Mouse (Mus musculus): ENCODE measurements around the gene Gstt4. TPM values are rescaled to one million over a fixed set of nuclear protein-coding genes. Genes with fewer than 3 reads are reported as not detected.

Gstt4 gene
- polyA plus RNA-seq, 1 experiment from 2014 or later, result not detected

- no peak overlapping the region for H3K4me2 ChIP-seq (replicated peaks; ENCODE audit: low read depth, low read length)
- H3K9me3 ChIP-seq (ENCODE audit: control insufficient read depth, low read length), result no peaks in the 10 kb centered on the region
- H3K9ac ChIP-seq (ENCODE audit: low read depth, low read length), result no peak overlapping the region
- no peak for DNase-seq (ENCODE audit: low spot score)
- no peak overlapping the region for H3K27ac ChIP-seq (ENCODE audit: low read depth, low read length)
- ATAC-seq (ENCODE audit: low FRiP score), result no peak
- no peaks in the 10 kb centered on the region for H3K36me3 ChIP-seq (ENCODE audit: control insufficient read depth, insufficient read depth, low read length)
- H3K27me3 ChIP-seq (ENCODE audit: control insufficient read depth, insufficient read depth, low read length), result no peaks in the 10 kb centered on the region
- no peak overlapping the region for H3K4me3 ChIP-seq (ENCODE audit: low read depth, low read length)
- 91% methylated on average over 15 of the region's 15 CpGs for WGBS
- H3K4me1 ChIP-seq (replicated peaks; ENCODE audit: control insufficient read depth, insufficient read depth, low read length), result no peaks in the 10 kb centered on the region; the same call in 1 of the 2 replicates
Observed at GRCm38 (mm10) chr10:75855416-75855981, 33.2 kb upstream of the Gstt4 start.

GRCm38 (mm10) chr10:75854791-75855190 lies 32.4 kb upstream of the Gstt4 start:
- ATAC-seq (ENCODE audit: low FRiP score) (no peak), DNase-seq (ENCODE audit: low spot score) (no peak)
- Histone ChIP-seq H3K27me3 (ENCODE audit: control insufficient read depth, insufficient read depth, low read length) (no peaks in the 10 kb centered on the region), H3K9me3 (ENCODE audit: control insufficient read depth, low read length) (no peaks in the 10 kb centered on the region), H3K27ac (ENCODE audit: low read depth, low read length) (no peak overlapping the region), H3K4me1 (replicated peaks; ENCODE audit: control insufficient read depth, insufficient read depth, low read length) (no peaks in the 10 kb centered on the region; the same call in 1 of the 2 replicates), H3K9ac (ENCODE audit: low read depth, low read length) (no peak overlapping the region), H3K4me3 (ENCODE audit: low read depth, low read length) (no peak overlapping the region), H3K36me3 (ENCODE audit: control insufficient read depth, insufficient read depth, low read length) (no peaks in the 10 kb centered on the region), H3K4me2 (replicated peaks; ENCODE audit: low read depth, low read length) (no peak overlapping the region)
- WGBS, result 84% methylated on average over 6 of the region's 6 CpGs

- no peaks in the 10 kb centered on the region for H3K27me3 ChIP-seq (ENCODE audit: control insufficient read depth, insufficient read depth, low read length)
- DNase-seq (ENCODE audit: low spot score) (no peak), ATAC-seq (ENCODE audit: low FRiP score) (0 out of 2 replicates have a peak, but pooled peaks have one; percentile 4)
- H3K27ac ChIP-seq (ENCODE audit: low read depth, low read length), result no peak overlapping the region
- no peaks in the 10 kb centered on the region for H3K9me3 ChIP-seq (ENCODE audit: control insufficient read depth, low read length)
- no peak overlapping the region for H3K4me3 ChIP-seq (ENCODE audit: low read depth, low read length)
- WGBS, result 55% methylated on average over 5 of the region's 5 CpGs
- no peak overlapping the region for H3K4me2 ChIP-seq (replicated peaks; ENCODE audit: low read depth, low read length)
- no peaks in the 10 kb centered on the region; the same call in 1 of the 2 replicates for H3K4me1 ChIP-seq (replicated peaks; ENCODE audit: control insufficient read depth, insufficient read depth, low read length)
- H3K9ac ChIP-seq (ENCODE audit: low read depth, low read length), result no peak overlapping the region
- no peaks in the 10 kb centered on the region for H3K36me3 ChIP-seq (ENCODE audit: control insufficient read depth, insufficient read depth, low read length)
Observed at GRCm38 (mm10) chr10:75854096-75854495, 31.8 kb upstream of the Gstt4 start.

GRCm38 (mm10) chr10:75853452-75853851 lies 31.1 kb upstream of the Gstt4 start:
- H3K27me3 ChIP-seq (ENCODE audit: control insufficient read depth, insufficient read depth, low read length), result no peaks in the 10 kb centered on the region
- H3K36me3 ChIP-seq (ENCODE audit: control insufficient read depth, insufficient read depth, low read length), result no peaks in the 10 kb centered on the region
- WGBS, result 31% methylated on average over 10 of the region's 10 CpGs
- no peak overlapping the region for H3K9ac ChIP-seq (ENCODE audit: low read depth, low read length)
- H3K4me2 ChIP-seq (replicated peaks; ENCODE audit: low read depth, low read length), result no peak overlapping the region
- no peaks in the 10 kb centered on the region for H3K9me3 ChIP-seq (ENCODE audit: control insufficient read depth, low read length)
- ATAC-seq (ENCODE audit: low FRiP score), result peak; percentile 58; the same call in 1 of the 2 replicates
- DNase-seq (ENCODE audit: low spot score), result peak; percentile 89
- H3K4me3 ChIP-seq (ENCODE audit: low read depth, low read length), result no peak overlapping the region
- no peaks in the 10 kb centered on the region; the same call in 1 of the 2 replicates for H3K4me1 ChIP-seq (replicated peaks; ENCODE audit: control insufficient read depth, insufficient read depth, low read length)
- no peak overlapping the region for H3K27ac ChIP-seq (ENCODE audit: low read depth, low read length)

- Histone ChIP-seq H3K36me3 (ENCODE audit: control insufficient read depth, insufficient read depth, low read length) (no peaks in the 10 kb centered on the region), H3K9me3 (ENCODE audit: control insufficient read depth, low read length) (no peaks in the 10 kb centered on the region), H3K4me3 (ENCODE audit: low read depth, low read length) (no peak overlapping the region), H3K27me3 (ENCODE audit: control insufficient read depth, insufficient read depth, low read length) (no peaks in the 10 kb centered on the region), H3K4me2 (replicated peaks; ENCODE audit: low read depth, low read length) (no peak overlapping the region), H3K4me1 (replicated peaks; ENCODE audit: control insufficient read depth, insufficient read depth, low read length) (no peaks in the 10 kb centered on the region; the same call in 1 of the 2 replicates), H3K27ac (ENCODE audit: low read depth, low read length) (no peak overlapping the region), H3K9ac (ENCODE audit: low read depth, low read length) (no peak overlapping the region)
- 96% methylated on average over 12 of the region's 12 CpGs for WGBS
- no peak for ATAC-seq (ENCODE audit: low FRiP score)
- no peak for DNase-seq (ENCODE audit: low spot score)
Observed at GRCm38 (mm10) chr10:75852539-75853125, 30.3 kb upstream of the Gstt4 start.

- Histone ChIP-seq H3K27me3 (ENCODE audit: control insufficient read depth, insufficient read depth, low read length) (no peaks in the 10 kb centered on the region), H3K4me2 (replicated peaks; ENCODE audit: low read depth, low read length) (no peak overlapping the region), H3K27ac (ENCODE audit: low read depth, low read length) (no peak overlapping the region), H3K9ac (ENCODE audit: low read depth, low read length) (no peak overlapping the region), H3K9me3 (ENCODE audit: control insufficient read depth, low read length) (no peaks in the 10 kb centered on the region), H3K4me3 (ENCODE audit: low read depth, low read length) (no peak overlapping the region), H3K36me3 (ENCODE audit: control insufficient read depth, insufficient read depth, low read length) (no peaks in the 10 kb centered on the region), H3K4me1 (replicated peaks; ENCODE audit: control insufficient read depth, insufficient read depth, low read length) (no peaks in the 10 kb centered on the region)
- WGBS, result 25% methylated on average over 3 of the region's 3 CpGs
- no peak for ATAC-seq (ENCODE audit: low FRiP score)
- DNase-seq (ENCODE audit: low spot score), result no peak
Observed at GRCm38 (mm10) chr10:75851681-75852080, 29.3 kb upstream of the Gstt4 start.

- no peak overlapping the region for H3K4me2 ChIP-seq (replicated peaks; ENCODE audit: low read depth, low read length)
Observed at GRCm38 (mm10) chr10:75851076-75851475, 28.7 kb upstream of the Gstt4 start.

GRCm38 (mm10) chr10:75848382-75848781 lies 26.0 kb upstream of the Gstt4 start:
- no peaks in the 10 kb centered on the region for H3K27me3 ChIP-seq (ENCODE audit: control insufficient read depth, insufficient read depth, low read length)
- WGBS, result 18% methylated on average over 3 of the region's 3 CpGs
- no peak overlapping the region for H3K4me2 ChIP-seq (replicated peaks; ENCODE audit: low read depth, low read length)
- no peak overlapping the region for H3K27ac ChIP-seq (ENCODE audit: low read depth, low read length)
- no peaks in the 10 kb centered on the region for H3K4me1 ChIP-seq (replicated peaks; ENCODE audit: control insufficient read depth, insufficient read depth, low read length)
- no peaks in the 10 kb centered on the region for H3K36me3 ChIP-seq (ENCODE audit: control insufficient read depth, insufficient read depth, low read length)
- H3K9ac ChIP-seq (ENCODE audit: low read depth, low read length), result no peak overlapping the region
- DNase-seq (ENCODE audit: low spot score) (no peak), ATAC-seq (ENCODE audit: low FRiP score) (no peak)
- H3K9me3 ChIP-seq (ENCODE audit: control insufficient read depth, low read length), result no peaks in the 10 kb centered on the region
- no peak overlapping the region for H3K4me3 ChIP-seq (ENCODE audit: low read depth, low read length)

More at GRCm38 (mm10) chr10:75851076-75851475, 28.7 kb upstream of the Gstt4 start:
- Histone ChIP-seq H3K4me3 (ENCODE audit: low read depth, low read length) (no peak overlapping the region), H3K27ac (ENCODE audit: low read depth, low read length) (no peak overlapping the region), H3K27me3 (ENCODE audit: control insufficient read depth, insufficient read depth, low read length) (no peaks in the 10 kb centered on the region), H3K9me3 (ENCODE audit: control insufficient read depth, low read length) (no peaks in the 10 kb centered on the region), H3K36me3 (ENCODE audit: control insufficient read depth, insufficient read depth, low read length) (no peaks in the 10 kb centered on the region), H3K4me1 (replicated peaks; ENCODE audit: control insufficient read depth, insufficient read depth, low read length) (no peaks in the 10 kb centered on the region), H3K9ac (ENCODE audit: low read depth, low read length) (no peak overlapping the region)
- ATAC-seq (ENCODE audit: low FRiP score) (no peak), DNase-seq (ENCODE audit: low spot score) (peak; percentile 31)
- 2% methylated on average over 6 of the region's 6 CpGs for WGBS

- H3K9me3 ChIP-seq (ENCODE audit: control insufficient read depth, low read length), result no peaks in the 10 kb centered on the region
- WGBS, result 73% methylated on average over 6 of the region's 6 CpGs
Observed at GRCm38 (mm10) chr10:75845306-75845930, 23.1 kb upstream of the Gstt4 start.

More at GRCm38 (mm10) chr10:75845306-75845930, 23.1 kb upstream of the Gstt4 start:
- Histone ChIP-seq H3K4me2 (replicated peaks; ENCODE audit: low read depth, low read length) (no peak overlapping the region), H3K4me3 (ENCODE audit: low read depth, low read length) (no peak overlapping the region), H3K4me1 (replicated peaks; ENCODE audit: control insufficient read depth, insufficient read depth, low read length) (no peaks in the 10 kb centered on the region), H3K27me3 (ENCODE audit: control insufficient read depth, insufficient read depth, low read length) (no peaks in the 10 kb centered on the region), H3K36me3 (ENCODE audit: control insufficient read depth, insufficient read depth, low read length) (no peaks in the 10 kb centered on the region), H3K27ac (ENCODE audit: low read depth, low read length) (no peak overlapping the region), H3K9ac (ENCODE audit: low read depth, low read length) (no peak overlapping the region)
- ATAC-seq (ENCODE audit: low FRiP score) (no peak), DNase-seq (ENCODE audit: low spot score) (no peak)

Measured in hindbrain, embryonic 11.5 days (tissue).